Comparison of ENCODE assay signal across 14 mouse cellular contexts in the genomic region with DNA sequence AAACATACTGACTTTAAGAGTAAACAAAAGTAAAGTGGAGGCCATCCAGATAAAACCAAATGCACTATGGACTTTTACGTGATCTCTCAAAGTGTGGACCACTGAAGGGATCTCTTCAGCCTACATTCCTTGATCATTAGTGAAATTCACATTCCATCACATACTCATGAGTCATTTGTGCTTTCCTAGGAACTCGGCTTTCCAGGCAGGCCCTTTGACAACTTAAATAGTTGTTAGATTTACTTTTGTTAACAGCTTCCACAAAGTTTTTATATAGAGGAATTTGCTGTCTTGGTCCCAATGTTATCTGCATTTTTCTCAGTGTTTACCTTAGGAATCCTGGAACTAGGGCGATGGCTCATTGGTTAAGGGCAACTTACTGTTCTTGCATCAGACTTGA.
"Had no signal": no experiment of that assay in that cellular context is flagged by ENCODE, and none has a peak within 500 bp of the region (broad histone marks: within the 10 kb centered on the region; RNA-seq: fewer than 3 reads in every experiment).

No protein-coding gene starts in this region.

- DNase-seq: kidney, adult 9 months; kidney, postnatal 10 days; layer of hippocampus, postnatal 36 days; lung, adult 2 months; lung, postnatal 14 days; retina, postnatal 1 day; right cerebral cortex, postnatal 4 days; thymus, adult 2 months; thymus, postnatal 25 days had no signal

- H3K4me3 ChIP-seq: limb, embryonic 13.5 days; midbrain, embryonic 12.5 days; neural tube, embryonic 13.5 days; stomach, embryonic 15.5 days had no signal

- H3K27me3 ChIP-seq: limb, embryonic 13.5 days; midbrain, embryonic 12.5 days; neural tube, embryonic 13.5 days; stomach, embryonic 15.5 days had no signal

- H3K27ac ChIP-seq: limb, embryonic 13.5 days; liver, embryonic 14.5 days; midbrain, embryonic 12.5 days; neural tube, embryonic 13.5 days; stomach, embryonic 15.5 days had no signal

- H3K4me1 ChIP-seq: limb, embryonic 13.5 days; midbrain, embryonic 12.5 days; neural tube, embryonic 13.5 days; stomach, embryonic 15.5 days had no signal
